Mouse (Mus musculus) olfactory bulb, adult 2 months (tissue): ENCODE measurements at regions not wholly inside any gene's neighbourhood (a gene's known extent, or its start where the extent isn't known, plus 50 kb on each side); places are given as distances from the start of the nearest gene placed in this dataset.

Experiments used
- H3K27ac ChIP-seq: fragments of 200-500 bp; 2 replicates; pipeline ENCODE4 v1.5.1; 2012; ENCODE audit warnings: low read depth, low read length; ENCODE audit not compliant: insufficient read depth
- H3K4me1 ChIP-seq: fragments of 200-500 bp; 2 replicates; pipeline ENCODE4 v1.6.1; 2012; ENCODE audit warnings: low read length; ENCODE audit not compliant: control insufficient read depth, insufficient read depth
- H3K4me3 ChIP-seq: fragments of 200-500 bp; 2 replicates; pipeline ENCODE4 v1.5.1; 2012; ENCODE audit warnings: mild to moderate bottlenecking, low read depth, low read length, moderate library complexity; ENCODE audit not compliant: insufficient read depth
- CTCF ChIP-seq: fragments of 200-500 bp; IDR thresholded peaks from 2 replicates; pipeline ENCODE4 v1.5.1; 2012; ENCODE audit warnings: low read depth, mild to moderate bottlenecking, low read length, moderate library complexity; ENCODE audit not compliant: insufficient read depth
- POLR2A ChIP-seq: fragments of 200-500 bp; IDR thresholded peaks from 2 replicates; pipeline ENCODE4 v1.6.1; 2012; ENCODE audit warnings: mild to moderate bottlenecking, low read depth, low read length, moderate library complexity; ENCODE audit not compliant: insufficient read depth
- WGBS: fragments of 180-500 bp; shearing (Covaris S2); methylation state at CpG from one replicate; pipeline ENCODE4 v1.1.7; 2018; 5-methylcytosine and 5-hydroxymethylcytosine counted together

GRCm38 (mm10) chr12:106374840-106375375 is 364.9 kb downstream of the Vrk1 start:
- TF ChIP-seq POLR2A (no peak), CTCF (no peak)
- Histone ChIP-seq H3K27ac (no peak overlapping the region), H3K4me1 (peaks cover 14% of the 10 kb centered on the region), H3K4me3 (no peak overlapping the region)
- 53% methylated on average over 12 of the region's 12 CpGs for WGBS

GRCm38 (mm10) chr12:106375886-106376285 is 365.9 kb downstream of the Vrk1 start:
- no peak overlapping the region for H3K27ac ChIP-seq
- TF ChIP-seq POLR2A (no peak), CTCF (no peak)
- 95% methylated on average over 13 of the region's 13 CpGs for WGBS

GRCm38 (mm10) chr12:106376783-106377182 is 366.8 kb downstream of the Vrk1 start:
- no peak overlapping the region for H3K27ac ChIP-seq
- no peak overlapping the region for H3K4me3 ChIP-seq
- 85% methylated on average over 12 of the region's 12 CpGs for WGBS
- peaks cover 17% of the 10 kb centered on the region for H3K4me1 ChIP-seq
- TF ChIP-seq CTCF: no peak
- no peak for TF ChIP-seq POLR2A

More at GRCm38 (mm10) chr12:106375886-106376285, 365.9 kb downstream of the Vrk1 start:
- peaks cover 14% of the 10 kb centered on the region for H3K4me1 ChIP-seq
- H3K4me3 ChIP-seq: no peak overlapping the region

- Histone ChIP-seq H3K27ac (no peak overlapping the region), H3K4me1 (peaks cover 17% of the 10 kb centered on the region), H3K4me3 (no peak overlapping the region)
- TF ChIP-seq POLR2A (no peak), CTCF (no peak)
- WGBS: 77% methylated on average over 1 of the region's 1 CpGs
Measured at GRCm38 (mm10) chr12:106377281-106377680, 367.3 kb downstream of the Vrk1 start.

- Histone ChIP-seq H3K27ac (no peak overlapping the region), H3K4me1 (peaks cover 17% of the 10 kb centered on the region), H3K4me3 (no peak overlapping the region)
- 65% methylated on average over 5 of the region's 5 CpGs for WGBS
- TF ChIP-seq CTCF: no peak
- no peak for TF ChIP-seq POLR2A
Measured at GRCm38 (mm10) chr12:106377761-106378160, 367.7 kb downstream of the Vrk1 start.

GRCm38 (mm10) chr12:106378303-106379075 is 368.5 kb downstream of the Vrk1 start:
- H3K27ac ChIP-seq: no peak overlapping the region
- WGBS: 20% methylated on average over 19 of the region's 19 CpGs
- TF ChIP-seq CTCF: no peak
- no peak for TF ChIP-seq POLR2A
- no peak overlapping the region for H3K4me3 ChIP-seq
- H3K4me1 ChIP-seq: peaks cover 17% of the 10 kb centered on the region

- Histone ChIP-seq H3K27ac (no peak overlapping the region), H3K4me3 (peak overlapping the region; percentile 17; the same call in 1 of the 2 replicates), H3K4me1 (peaks cover 17% of the 10 kb centered on the region)
- TF ChIP-seq CTCF: peak; percentile 41; the same call in 1 of the 2 replicates
- TF ChIP-seq POLR2A: no peak
- 6% methylated on average over 14 of the region's 14 CpGs for WGBS
Measured at GRCm38 (mm10) chr12:106379151-106379594, 369.1 kb downstream of the Vrk1 start.

GRCm38 (mm10) chr12:106379779-106380178 is 369.8 kb downstream of the Vrk1 start:
- TF ChIP-seq CTCF (no peak), POLR2A (no peak)
- 54% methylated on average over 14 of the region's 14 CpGs for WGBS
- no peak overlapping the region for H3K27ac ChIP-seq
- H3K4me3 ChIP-seq: no peak overlapping the region
- H3K4me1 ChIP-seq: peaks cover 15% of the 10 kb centered on the region

GRCm38 (mm10) chr12:106381821-106382220 is 371.8 kb downstream of the Vrk1 start:
- WGBS: 65% methylated on average over 15 of the region's 15 CpGs
- H3K4me1 ChIP-seq: peaks cover 12% of the 10 kb centered on the region

More at GRCm38 (mm10) chr12:106381821-106382220, 371.8 kb downstream of the Vrk1 start:
- H3K27ac ChIP-seq: no peak overlapping the region
- no peak overlapping the region for H3K4me3 ChIP-seq
- TF ChIP-seq POLR2A (no peak), CTCF (no peak)
